Mouse (Mus musculus): Measurements from ENCODE around the gene Rc3h1. TPM values are rescaled to one million over a fixed set of nuclear protein-coding genes. Genes with fewer than 3 reads are reported as not detected.

The Rc3h1 gene
- polyA plus RNA-seq, 1 experiment: 12.4 TPM

- no peak overlapping the region for H3K27ac ChIP-seq (ENCODE audit: insufficient read depth, low read length)
- TF ChIP-seq CTCF (IDR thresholded peaks at IDR 0.05; ENCODE audit: extremely low read depth, insufficient read depth, insufficient read length, insufficient replicate concordance) (no peak), POLR2A (IDR thresholded peaks at IDR 0.05; ENCODE audit: low read depth, low read length) (no peak)
- no peak for DNase-seq (ENCODE audit: low read depth in 1 of 2, low spot score in 2 of 2)
- WGBS: 95% methylated on average over 14 of the region's 14 CpGs
- H3K27me3 ChIP-seq (ENCODE audit: control insufficient read depth, insufficient read depth, low read length): no peaks in the 10 kb centered on the region
- no peak overlapping the region for H3K4me3 ChIP-seq (ENCODE audit: extremely low read depth, insufficient read depth, insufficient read length)
- H3K36me3 ChIP-seq (ENCODE audit: control insufficient read depth, insufficient read depth, low read length): peaks cover 13% of the 10 kb centered on the region
- H3K4me1 ChIP-seq (ENCODE audit: control insufficient read depth, insufficient read depth, insufficient read length): no peaks in the 10 kb centered on the region; the same call in 1 of the 2 replicates
Observed at GRCm38 (mm10) chr1:161020051-161020450, 113.8 kb downstream of the Rc3h1 start.

Other genes starting within 250 kb of the Rc3h1 start
- gene Rabgap1l, start 113.2 kb upstream of the Rc3h1 start, polyA plus RNA-seq (2012; rRNA removed): 13.8 and 14.6 TPM in 2 replicates
- 1.2 TPM in 2 replicates for gene Serpinc1, start 72.2 kb downstream of the Rc3h1 start, polyA plus RNA-seq (2012; rRNA removed)
- gene Zbtb37, start 128.4 kb downstream of the Rc3h1 start, polyA plus RNA-seq (2012; rRNA removed): 1.9 and 2.4 TPM in 2 replicates
- gene Dars2, start 164.2 kb downstream of the Rc3h1 start, polyA plus RNA-seq (2012; rRNA removed): 5.6 and 6.5 TPM in 2 replicates
- gene Cenpl, start 164.3 kb downstream of the Rc3h1 start, polyA plus RNA-seq (2012; rRNA removed): 1.2 and 1.4 TPM in 2 replicates
- 7.5 and 8.8 TPM in 2 replicates for gene Klhl20, start 225.1 kb downstream of the Rc3h1 start, polyA plus RNA-seq (2012; rRNA removed)
- gene Ankrd45, start 236.3 kb downstream of the Rc3h1 start, polyA plus RNA-seq (2012; rRNA removed): not detected in 2 replicates

Measured in spleen, adult 2 months (tissue).